9 mouse cellular contexts compared by ENCODE assay signal in genomic region chr4:62409615-62410014, GRCm38 (mm10). TPM values are rescaled to one million over a fixed set of nuclear protein-coding genes. Genes with fewer than 3 reads are reported as not detected.
A peak's percentile ranks its signal among the peaks of the same experiment; 100 is the strongest.
DNase-seq lines count a peak whose midpoint lies in the region; ATAC-seq and TF ChIP-seq lines count a peak whose summit lies in the region.
"Had no signal": no experiment of that assay in that cellular context is flagged by ENCODE, and none has a peak within 500 bp of the region (broad histone marks: within the 10 kb centered on the region; RNA-seq: fewer than 3 reads in every experiment).

No protein-coding gene starts in this region.

- 31% methylated on average over 6 of the region's 6 CpGs for WGBS in heart, embryonic 16.5 days
- WGBS in hindbrain, embryonic 14.5 days, result 46% methylated on average over 6 of the region's 6 CpGs
- 42% methylated on average over 6 of the region's 6 CpGs for WGBS in midbrain, embryonic 15.5 days

- peak overlapping the region; percentile 93 for H3K27ac ChIP-seq in heart, embryonic 16.5 days (ENCODE audit: low read length)
- no peak overlapping the region for H3K27ac ChIP-seq in MEL (ENCODE audit: control insufficient read depth, low read depth, low read length)
- no peak overlapping the region for H3K27ac ChIP-seq in hindbrain, embryonic 14.5 days
- no peak overlapping the region for H3K27ac ChIP-seq in midbrain, embryonic 15.5 days

- peak overlapping the region; percentile 88 for H3K4me3 ChIP-seq in heart, embryonic 16.5 days (ENCODE audit: low read length)
- peak overlapping the region; percentile 73 to 76 for H3K4me3 ChIP-seq in MEL (ENCODE audit: control insufficient read depth in 1 of 2, insufficient read depth in 1 of 2, low read depth in 2 of 2, low read length in 2 of 2)
- peak overlapping the region; percentile 74 for H3K4me3 ChIP-seq in hindbrain, embryonic 14.5 days (replicated peaks; ENCODE audit: low read length)
- peak overlapping the region; percentile 66 for H3K4me3 ChIP-seq in midbrain, embryonic 15.5 days

- peak overlapping the region; percentile 95 for H3K9ac ChIP-seq in heart, embryonic 16.5 days (ENCODE audit: low read length)
- H3K9ac ChIP-seq in MEL (ENCODE audit: control insufficient read depth, low read depth, low read length, poor library complexity, severe bottlenecking), result peak overlapping the region; percentile 84
- peak overlapping the region; percentile 77 for H3K9ac ChIP-seq in hindbrain, embryonic 14.5 days
- peak overlapping the region; percentile 71 for H3K9ac ChIP-seq in midbrain, embryonic 15.5 days

- no peak for TF ChIP-seq EP300 in MEL (IDR thresholded peaks at IDR 0.05; ENCODE audit: low read depth in 1 of 2, low read length in 2 of 2)

- peaks cover 17% of the 10 kb centered on the region for H3K36me3 ChIP-seq in heart, embryonic 16.5 days (ENCODE audit: control insufficient read depth, insufficient read depth)
- peaks cover 15 to 18% of the 10 kb centered on the region in 2 experiments for H3K36me3 ChIP-seq in MEL (ENCODE audit: control insufficient read depth in 1 of 2, insufficient read depth in 2 of 2, low read length in 2 of 2)
- peaks cover 35% of the 10 kb centered on the region for H3K36me3 ChIP-seq in hindbrain, embryonic 14.5 days (replicated peaks; ENCODE audit: control insufficient read depth, insufficient read depth)
- H3K36me3 ChIP-seq in midbrain, embryonic 15.5 days (replicated peaks), result peaks cover 8% of the 10 kb centered on the region; the same call in 1 of the 2 replicates

- TF ChIP-seq RAD21 in MEL (IDR thresholded peaks at IDR 0.05; ENCODE audit: low read depth, low read length), result no peak

- H3K9me3 ChIP-seq in heart, embryonic 16.5 days (replicated peaks; ENCODE audit: control insufficient read depth, low read length), result no peaks in the 10 kb centered on the region
- H3K9me3 ChIP-seq in MEL (replicated peaks; ENCODE audit: insufficient read depth, low read length), result no peaks in the 10 kb centered on the region
- H3K9me3 ChIP-seq in hindbrain, embryonic 14.5 days (ENCODE audit: control insufficient read depth, low read length), result no peaks in the 10 kb centered on the region
- H3K9me3 ChIP-seq in midbrain, embryonic 15.5 days, result no peaks in the 10 kb centered on the region

- no peak for ATAC-seq in heart, embryonic 16.5 days (replicated peaks; ENCODE audit: extremely low read depth, insufficient read depth, low FRiP score)
- no peak for ATAC-seq in hindbrain, embryonic 14.5 days (ENCODE audit: low FRiP score)
- no peak for ATAC-seq in midbrain, embryonic 15.5 days (replicated peaks)
- no peak for ATAC-seq in activated CD4-positive, CD25-positive, alpha-beta regulatory T cell, adult 4 months

- TF ChIP-seq CTCF in MEL (IDR thresholded peaks at IDR 0.05 in 2 of 3, conservative IDR thresholded peaks at IDR 0.05 in 1 of 3; ENCODE audit: control insufficient read depth in 1 of 3, insufficient read depth in 1 of 3, low read depth in 2 of 3, low read length in 3 of 3, poor library complexity in 1 of 3, severe bottlenecking in 1 of 3), result no peak

- peaks cover 20% of the 10 kb centered on the region for H3K4me1 ChIP-seq in heart, embryonic 16.5 days (ENCODE audit: control insufficient read depth, insufficient read depth, low read length)
- peaks cover 7 to 11% of the 10 kb centered on the region in 2 experiments for H3K4me1 ChIP-seq in MEL (ENCODE audit: control insufficient read depth in 1 of 2, insufficient read depth in 2 of 2, low read length in 2 of 2)
- H3K4me1 ChIP-seq in hindbrain, embryonic 14.5 days (replicated peaks; ENCODE audit: control insufficient read depth, insufficient read depth, low read length), result peaks cover 27% of the 10 kb centered on the region; the same call in 1 of the 2 replicates
- peaks cover 39% of the 10 kb centered on the region for H3K4me1 ChIP-seq in midbrain, embryonic 15.5 days

- no peak for DNase-seq in heart, adult 18-20 months
- no peak for DNase-seq in MEL (ENCODE audit: low read depth, low spot score)
- DNase-seq in hindbrain, embryonic 14.5 days (ENCODE audit: low spot score), result no peak
- no peak for DNase-seq in frontal cortex, adult 2 months (ENCODE audit: extremely low spot score in 1 of 2, low spot score in 1 of 2)
- no peak for DNase-seq in frontal cortex, postnatal 36 days (ENCODE audit: low spot score in 2 of 2)

- H3K27me3 ChIP-seq in heart, embryonic 16.5 days (ENCODE audit: control insufficient read depth, insufficient read depth, low read length), result no peaks in the 10 kb centered on the region
- no peaks in the 10 kb centered on the region for H3K27me3 ChIP-seq in MEL (ENCODE audit: control insufficient read depth in 1 of 2, insufficient read depth in 2 of 2, low read length in 2 of 2)
- H3K27me3 ChIP-seq in hindbrain, embryonic 14.5 days (ENCODE audit: control insufficient read depth, insufficient read depth, low read length), result no peaks in the 10 kb centered on the region
- no peaks in the 10 kb centered on the region for H3K27me3 ChIP-seq in midbrain, embryonic 15.5 days (replicated peaks)

- H3K4me2 ChIP-seq in heart, embryonic 16.5 days (ENCODE audit: low read depth, low read length), result peak overlapping the region; percentile 61
- H3K4me2 ChIP-seq in hindbrain, embryonic 14.5 days (replicated peaks), result peak overlapping the region; percentile 53
- peak overlapping the region; percentile 67 for H3K4me2 ChIP-seq in midbrain, embryonic 15.5 days

- TF ChIP-seq POLR2A in MEL (IDR thresholded peaks at IDR 0.05; ENCODE audit: control insufficient read depth in 1 of 2, insufficient read depth in 1 of 2, low read depth in 1 of 2, low read length in 2 of 2, poor library complexity in 1 of 2), result no peak

- peaks cover 27% of the 10 kb centered on the region for H3K79me2 ChIP-seq in MEL (ENCODE audit: control insufficient read depth, insufficient read depth, low read length, poor library complexity)

RNA-seq across cellular contexts. Expression of gene Prpf4, which starts 1.0 kb away (rescaled TPM):
- polyA plus RNA-seq in heart, embryonic 16.5 days (2015; fragmentation: Nextera tagmentation; extraction: Ambion mirVana), result 12.8 and 15.0 TPM in 2 replicates
- 10 to 100 TPM; 10.4 to 10.9 TPM for total RNA-seq in heart, adult 18-20 months (2021)
- total RNA-seq in MEL (2012; rRNA removed), result 24.4 and 26.9 TPM in 2 replicates
- 10 to 100 TPM in 1 of 2 experiments, not detected in 1; 37.9 TPM for polyA plus RNA-seq in MEL (2012; ENCODE audit: insufficient read depth in 1 of 2, insufficient read length in 2 of 2, low read depth in 1 of 2, low replicate concordance in 2 of 2, missing spikeins in 1 of 2)
- 15.0 and 16.1 TPM in 2 replicates for polyA plus RNA-seq in hindbrain, embryonic 14.5 days (2014; fragmentation: Nextera tagmentation; extraction: Ambion mirVana)
- polyA plus RNA-seq in midbrain, embryonic 15.5 days (2015; fragmentation: Nextera tagmentation; extraction: Ambion mirVana), result 15.6 and 16.5 TPM in 2 replicates
- 10 to 100 TPM; 16.4 to 17.5 TPM for polyA plus RNA-seq in activated CD4-positive, CD25-positive, alpha-beta regulatory T cell, adult 4 months (2017; shearing (Covaris generic))
- 15.6 and 17.4 TPM in 2 replicates for polyA plus RNA-seq in frontal cortex, adult 2 months (2012; rRNA removed)

RNA-seq across cellular contexts. Expression of gene Cdc26, which starts 1.2 kb away (rescaled TPM):
- 83.0 and 85.5 TPM in 2 replicates for polyA plus RNA-seq in heart, embryonic 16.5 days (2015; fragmentation: Nextera tagmentation; extraction: Ambion mirVana)
- 10 to 100 TPM; 46.9 to 49.1 TPM for total RNA-seq in heart, adult 18-20 months (2021)
- total RNA-seq in MEL (2012; rRNA removed), result 80.9 and 81.4 TPM in 2 replicates
- polyA plus RNA-seq in MEL (2012; ENCODE audit: insufficient read depth in 1 of 2, insufficient read length in 2 of 2, low read depth in 1 of 2, low replicate concordance in 2 of 2, missing spikeins in 1 of 2), result 10 to 100 TPM in 1 of 2 experiments, not detected in 1; 80.4 TPM
- polyA plus RNA-seq in hindbrain, embryonic 14.5 days (2014; fragmentation: Nextera tagmentation; extraction: Ambion mirVana), result 83.1 and 95.1 TPM in 2 replicates
- polyA plus RNA-seq in midbrain, embryonic 15.5 days (2015; fragmentation: Nextera tagmentation; extraction: Ambion mirVana), result 75.0 and 76.5 TPM in 2 replicates
- 10 to 100 TPM; 66.2 to 78.3 TPM for polyA plus RNA-seq in activated CD4-positive, CD25-positive, alpha-beta regulatory T cell, adult 4 months (2017; shearing (Covaris generic))
- polyA plus RNA-seq in frontal cortex, adult 2 months (2012; rRNA removed), result 54.6 and 57.6 TPM in 2 replicates

RNA-seq across cellular contexts. Expression of gene Rnf183, which starts 25.4 kb away (rescaled TPM):
- polyA plus RNA-seq in heart, embryonic 16.5 days (2015; fragmentation: Nextera tagmentation; extraction: Ambion mirVana), result 0.17 and 0.26 TPM in 2 replicates
- total RNA-seq in heart, adult 18-20 months (2021), result not detected
- 0.10 and 0.15 TPM in 2 replicates for total RNA-seq in MEL (2012; rRNA removed)
- under 1 TPM in 1 of 2 experiments, not detected in 1; 0.25 TPM for polyA plus RNA-seq in MEL (2012; ENCODE audit: insufficient read depth in 1 of 2, insufficient read length in 2 of 2, low read depth in 1 of 2, low replicate concordance in 2 of 2, missing spikeins in 1 of 2)
- not detected in 2 replicates for polyA plus RNA-seq in hindbrain, embryonic 14.5 days (2014; fragmentation: Nextera tagmentation; extraction: Ambion mirVana)
- polyA plus RNA-seq in midbrain, embryonic 15.5 days (2015; fragmentation: Nextera tagmentation; extraction: Ambion mirVana), result 0.20 and 0.21 TPM in 2 replicates
- under 1 TPM in 1 of 2 experiments, not detected in 1; 0.44 TPM for polyA plus RNA-seq in activated CD4-positive, CD25-positive, alpha-beta regulatory T cell, adult 4 months (2017; shearing (Covaris generic))
- 0.20 and 0.23 TPM in 2 replicates for polyA plus RNA-seq in frontal cortex, adult 2 months (2012; rRNA removed)
- total RNA-seq: layer of hippocampus, postnatal 10 days had no signal

RNA-seq across cellular contexts. Expression of gene Slc31a1, which starts 49.1 kb away (rescaled TPM):
- 42.3 and 43.0 TPM in 2 replicates for polyA plus RNA-seq in heart, embryonic 16.5 days (2015; fragmentation: Nextera tagmentation; extraction: Ambion mirVana)
- 10 to 100 TPM; 17.3 to 18.7 TPM for total RNA-seq in heart, adult 18-20 months (2021)
- total RNA-seq in MEL (2012; rRNA removed), result 18.9 and 20.6 TPM in 2 replicates
- polyA plus RNA-seq in MEL (2012; ENCODE audit: insufficient read depth in 1 of 2, insufficient read length in 2 of 2, low read depth in 1 of 2, low replicate concordance in 2 of 2, missing spikeins in 1 of 2), result 10 to 100 TPM; 37.5 to 46.5 TPM
- polyA plus RNA-seq in hindbrain, embryonic 14.5 days (2014; fragmentation: Nextera tagmentation; extraction: Ambion mirVana), result 47.1 and 48.9 TPM in 2 replicates
- polyA plus RNA-seq in midbrain, embryonic 15.5 days (2015; fragmentation: Nextera tagmentation; extraction: Ambion mirVana), result 34.6 and 36.8 TPM in 2 replicates
- 10 to 100 TPM in 1 of 2 experiments, 1 to 10 TPM in 1; 9.7 to 11.0 TPM for polyA plus RNA-seq in activated CD4-positive, CD25-positive, alpha-beta regulatory T cell, adult 4 months (2017; shearing (Covaris generic))
- 19.9 and 20.0 TPM in 2 replicates for polyA plus RNA-seq in frontal cortex, adult 2 months (2012; rRNA removed)

RNA-seq across cellular contexts. Expression of gene Fkbp15, which starts 49.3 kb away (rescaled TPM):
- 18.0 and 18.9 TPM in 2 replicates for polyA plus RNA-seq in heart, embryonic 16.5 days (2015; fragmentation: Nextera tagmentation; extraction: Ambion mirVana)
- total RNA-seq in heart, adult 18-20 months (2021), result 10 to 100 TPM; 16.4 to 17.7 TPM
- 21.1 and 23.3 TPM in 2 replicates for total RNA-seq in MEL (2012; rRNA removed)
- polyA plus RNA-seq in MEL (2012; ENCODE audit: insufficient read depth in 1 of 2, insufficient read length in 2 of 2, low read depth in 1 of 2, low replicate concordance in 2 of 2, missing spikeins in 1 of 2), result 10 to 100 TPM in 1 of 2 experiments, not detected in 1; 26.5 TPM
- polyA plus RNA-seq in hindbrain, embryonic 14.5 days (2014; fragmentation: Nextera tagmentation; extraction: Ambion mirVana), result 23.5 and 24.3 TPM in 2 replicates
- polyA plus RNA-seq in midbrain, embryonic 15.5 days (2015; fragmentation: Nextera tagmentation; extraction: Ambion mirVana), result 20.9 and 23.0 TPM in 2 replicates
- polyA plus RNA-seq in activated CD4-positive, CD25-positive, alpha-beta regulatory T cell, adult 4 months (2017; shearing (Covaris generic)), result 10 to 100 TPM; 36.9 to 38.3 TPM
- polyA plus RNA-seq in frontal cortex, adult 2 months (2012; rRNA removed), result 24.4 and 27.2 TPM in 2 replicates
